ENCODE assay signal across 8 mouse cellular contexts in the genomic region with DNA sequence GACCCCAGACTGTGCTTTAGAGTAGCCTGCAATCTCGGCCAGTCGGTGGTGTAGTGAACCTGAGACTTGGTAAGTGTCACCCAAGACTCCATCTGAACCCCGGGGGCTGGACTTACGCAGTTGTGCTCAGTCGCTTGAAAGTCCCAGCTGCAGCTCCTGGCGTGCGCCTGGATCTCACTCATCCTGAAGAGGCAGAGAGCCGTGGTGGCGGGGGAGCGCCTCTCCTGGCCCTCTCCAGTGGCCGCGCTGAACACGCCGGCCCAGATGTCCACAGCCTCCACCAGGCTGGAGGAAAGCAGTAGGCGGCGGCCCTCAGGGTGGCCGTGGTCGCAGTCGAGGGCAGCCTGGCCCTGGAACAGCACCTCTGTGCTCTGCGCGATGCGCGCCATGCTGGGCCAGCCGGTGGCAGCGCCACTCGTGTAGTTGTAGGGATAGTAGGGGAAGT. TPM values are rescaled to one million over a fixed set of nuclear protein-coding genes. Genes with fewer than 3 reads are reported as not detected.
DNase-seq lines count a peak whose midpoint lies in the region; ATAC-seq lines count a peak whose summit lies in the region.

No protein-coding gene starts in this region.

- no peaks in the 10 kb centered on the region for H3K36me3 ChIP-seq in intestine, embryonic 15.5 days
- no peaks in the 10 kb centered on the region for H3K36me3 ChIP-seq in liver, embryonic 15.5 days (replicated peaks)
- H3K36me3 ChIP-seq in neural tube, embryonic 13.5 days = no peaks in the 10 kb centered on the region

- no peak overlapping the region for H3K27ac ChIP-seq in intestine, embryonic 15.5 days
- peak overlapping the region; percentile 61 for H3K27ac ChIP-seq in liver, embryonic 15.5 days (replicated peaks)
- peak overlapping the region; percentile 96 for H3K27ac ChIP-seq in neural tube, embryonic 13.5 days (replicated peaks)

- peak overlapping the region; percentile 72 for H3K4me3 ChIP-seq in intestine, embryonic 15.5 days (replicated peaks)
- H3K4me3 ChIP-seq in liver, embryonic 15.5 days (replicated peaks) = peak overlapping the region; percentile 72
- H3K4me3 ChIP-seq in neural tube, embryonic 13.5 days = peak overlapping the region; percentile 85

- under 1% methylated on average over 26 of the region's 26 CpGs for WGBS in intestine, embryonic 15.5 days
- WGBS in liver, embryonic 15.5 days (ENCODE audit: insufficient replicate concordance) = under 1% methylated on average over 26 of the region's 26 CpGs
- WGBS in neural tube, embryonic 13.5 days = under 1% methylated on average over 26 of the region's 26 CpGs

- peak overlapping the region; percentile 61 for H3K9ac ChIP-seq in intestine, embryonic 15.5 days
- peak overlapping the region; percentile 70 for H3K9ac ChIP-seq in liver, embryonic 15.5 days
- peak overlapping the region; percentile 91 for H3K9ac ChIP-seq in neural tube, embryonic 13.5 days

- no peaks in the 10 kb centered on the region for H3K9me3 ChIP-seq in intestine, embryonic 15.5 days
- no peaks in the 10 kb centered on the region for H3K9me3 ChIP-seq in liver, embryonic 15.5 days (replicated peaks)
- no peaks in the 10 kb centered on the region for H3K9me3 ChIP-seq in neural tube, embryonic 13.5 days

- peak overlapping the region; percentile 98 for H3K4me2 ChIP-seq in intestine, embryonic 15.5 days (replicated peaks)
- peak overlapping the region; percentile 98 for H3K4me2 ChIP-seq in liver, embryonic 15.5 days
- peak overlapping the region; percentile 83 for H3K4me2 ChIP-seq in neural tube, embryonic 13.5 days

- peak; percentile 20 to 41 for DNase-seq in lung, adult 18-20 months
- no peak for DNase-seq in lung, postnatal 25 days (ENCODE audit: low spot score)
- DNase-seq in cerebellum, postnatal 25 days = peak; percentile 23 to 53
- DNase-seq in gastrocnemius, postnatal 14 days = peak; percentile 56

- peaks cover 48% of the 10 kb centered on the region for H3K27me3 ChIP-seq in intestine, embryonic 15.5 days (replicated peaks)
- peaks cover 82% of the 10 kb centered on the region for H3K27me3 ChIP-seq in liver, embryonic 15.5 days
- H3K27me3 ChIP-seq in neural tube, embryonic 13.5 days = peaks cover 27% of the 10 kb centered on the region

- intact Hi-C loops in gastrocnemius, postnatal 14 days (cut with DNase I; ENCODE audit: low total_unique reads) = no loop called here

- peak; percentile 27 for ATAC-seq in intestine, embryonic 15.5 days
- ATAC-seq in liver, embryonic 15.5 days (ENCODE audit: insufficient read depth) = peak; percentile 11; the same call in 1 of the 2 replicates
- ATAC-seq in neural tube, embryonic 13.5 days (ENCODE audit: low read depth) = peak; percentile 21
- no peak for ATAC-seq in monocyte, adult 5-6 weeks (replicated peaks; ENCODE audit: insufficient number of reproducible peaks, low FRiP score, low TSS enrichment, poor library complexity, severe bottlenecking)

- peaks cover 26% of the 10 kb centered on the region for H3K4me1 ChIP-seq in intestine, embryonic 15.5 days (replicated peaks)
- H3K4me1 ChIP-seq in liver, embryonic 15.5 days (replicated peaks) = peaks cover 70% of the 10 kb centered on the region
- peaks cover 60% of the 10 kb centered on the region for H3K4me1 ChIP-seq in neural tube, embryonic 13.5 days (replicated peaks)

RNA-seq across cellular contexts. Expression of gene Plxnc1, which starts 1.2 kb away (rescaled TPM):
- 1 to 10 TPM; 1.2 to 2.1 TPM for total RNA-seq in gastrocnemius, postnatal 14 days (2021)
- 1.0 and 1.3 TPM in 2 replicates for polyA plus RNA-seq in intestine, embryonic 15.5 days (2015; fragmentation: Nextera tagmentation; extraction: Ambion mirVana)
- 2.1 and 2.2 TPM in 2 replicates for polyA plus RNA-seq in liver, embryonic 15.5 days (2015; fragmentation: Nextera tagmentation; extraction: Ambion mirVana)
- 7.1 and 8.1 TPM in 2 replicates for polyA plus RNA-seq in neural tube, embryonic 13.5 days (2015; fragmentation: Nextera tagmentation; extraction: Ambion mirVana)
- 16.6 to 34.4 TPM (median 24.1 TPM) in 3 replicates for total RNA-seq in monocyte, adult 5-6 weeks (2017)
